Mouse (Mus musculus): Measurements from ENCODE around the gene Slc36a1. TPM values are rescaled to one million over a fixed set of nuclear protein-coding genes. Genes with fewer than 3 reads are reported as not detected.
A peak's percentile ranks its signal among the peaks of the same experiment; 100 is the strongest.

Gene Slc36a1
- polyA plus RNA-seq, 1 experiment from 2014 or later, result 4.7 TPM

DNA sequence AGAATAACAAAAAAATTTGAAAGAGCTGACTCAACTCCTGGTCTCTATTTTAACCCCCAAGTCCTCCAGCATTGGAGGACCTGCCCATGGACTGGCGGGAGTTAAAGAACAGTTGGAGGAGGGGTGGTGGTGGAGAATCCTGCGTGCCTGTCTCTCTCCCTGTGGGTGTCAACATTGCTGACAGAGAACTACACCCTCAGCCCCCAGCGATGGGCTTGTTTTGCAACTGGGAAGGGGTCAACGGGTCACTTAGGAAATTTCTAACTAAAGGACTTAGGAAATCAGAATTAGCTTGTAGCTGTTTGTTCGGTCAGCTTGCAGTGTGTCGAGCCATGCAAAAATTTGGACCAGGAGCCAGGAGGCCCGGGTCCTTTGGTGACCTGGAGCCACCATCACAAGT lies 21.0 kb upstream of the Slc36a1 start:
- Histone ChIP-seq H3K9me3 (replicated peaks) (no peaks in the 10 kb centered on the region), H3K36me3 (no peaks in the 10 kb centered on the region), H3K4me1 (no peaks in the 10 kb centered on the region), H3K27ac (replicated peaks) (no peak overlapping the region), H3K9ac (replicated peaks) (no peak overlapping the region), H3K4me2 (no peak overlapping the region), H3K4me3 (replicated peaks) (no peak overlapping the region), H3K27me3 (replicated peaks) (no peaks in the 10 kb centered on the region)
- WGBS, result 76% methylated on average over 7 of the region's 7 CpGs
- no peak for ATAC-seq (ENCODE audit: low FRiP score)

DNA sequence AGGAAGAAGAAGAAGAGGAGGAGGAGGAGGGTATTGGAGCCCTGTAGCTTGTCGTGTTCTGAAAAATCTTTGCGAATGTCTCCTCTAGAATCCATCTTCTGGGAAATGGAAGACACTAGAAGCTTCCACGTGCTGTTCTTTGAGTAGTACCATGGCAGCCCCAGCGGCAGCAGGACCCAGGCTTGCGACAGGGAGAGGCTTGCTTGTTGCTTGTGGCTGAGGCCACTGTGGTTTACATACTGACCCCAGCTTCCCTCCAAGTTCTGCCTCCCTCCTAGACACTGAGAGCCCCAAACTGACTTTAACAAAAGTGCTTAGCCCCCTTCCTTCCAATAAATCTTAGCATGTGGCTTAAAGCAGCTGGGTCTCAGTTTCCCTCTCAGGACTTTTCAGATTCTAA lies 19.9 kb upstream of the Slc36a1 start:
- Histone ChIP-seq H3K4me1 (no peaks in the 10 kb centered on the region), H3K9ac (replicated peaks) (no peak overlapping the region), H3K9me3 (replicated peaks) (no peaks in the 10 kb centered on the region), H3K27me3 (replicated peaks) (no peaks in the 10 kb centered on the region), H3K36me3 (no peaks in the 10 kb centered on the region), H3K27ac (replicated peaks) (no peak overlapping the region), H3K4me3 (replicated peaks) (no peak overlapping the region), H3K4me2 (no peak overlapping the region)
- WGBS, result 87% methylated on average over 5 of the region's 5 CpGs
- no peak for ATAC-seq (ENCODE audit: low FRiP score)

GRCm38 (mm10) chr11:55184733-55185291 lies 19.3 kb upstream of the Slc36a1 start, which contains the start of gene Slc36a2:
Slc36a2 (minus strand) TSS chr11:55185077.
- 29% methylated on average over 10 of the region's 10 CpGs for WGBS
- no peak within 1 kb of the TSS for H3K4me2 ChIP-seq
- H3K4me1 ChIP-seq, result no peaks in the 10 kb centered on the region
- H3K36me3 ChIP-seq, result no peaks in the 10 kb centered on the region
- H3K4me3 ChIP-seq (replicated peaks), result no peak within 1 kb of the TSS
- no peak within 1 kb of the TSS for H3K27ac ChIP-seq (replicated peaks)
- H3K9me3 ChIP-seq (replicated peaks), result no peaks in the 10 kb centered on the region
- no peak within 1 kb of the TSS for H3K9ac ChIP-seq (replicated peaks)
- H3K27me3 ChIP-seq (replicated peaks), result no peaks in the 10 kb centered on the region
- ATAC-seq (ENCODE audit: low FRiP score), result no peak

- Histone ChIP-seq H3K4me3 (replicated peaks) (no peak overlapping the region), H3K4me1 (no peaks in the 10 kb centered on the region), H3K9me3 (replicated peaks) (no peaks in the 10 kb centered on the region), H3K4me2 (no peak overlapping the region), H3K36me3 (no peaks in the 10 kb centered on the region), H3K27ac (replicated peaks) (no peak overlapping the region), H3K9ac (replicated peaks) (no peak overlapping the region), H3K27me3 (replicated peaks) (no peaks in the 10 kb centered on the region)
- 85% methylated on average over 4 of the region's 4 CpGs for WGBS
- no peak for ATAC-seq (ENCODE audit: low FRiP score)
Measured at GRCm38 (mm10) chr11:55187292-55187691, 16.9 kb upstream of the Slc36a1 start.

GRCm38 (mm10) chr11:55187777-55188176 lies 16.4 kb upstream of the Slc36a1 start:
- 86% methylated on average over 6 of the region's 6 CpGs for WGBS
- H3K9ac ChIP-seq (replicated peaks), result no peak overlapping the region
- H3K27ac ChIP-seq (replicated peaks), result no peak overlapping the region
- H3K27me3 ChIP-seq (replicated peaks), result no peaks in the 10 kb centered on the region
- no peak for ATAC-seq (ENCODE audit: low FRiP score)
- H3K4me2 ChIP-seq, result no peak overlapping the region
- H3K4me3 ChIP-seq (replicated peaks), result no peak overlapping the region
- H3K4me1 ChIP-seq, result no peaks in the 10 kb centered on the region
- H3K9me3 ChIP-seq (replicated peaks), result no peaks in the 10 kb centered on the region
- no peaks in the 10 kb centered on the region for H3K36me3 ChIP-seq

- Histone ChIP-seq H3K27ac (replicated peaks) (no peak overlapping the region), H3K36me3 (no peaks in the 10 kb centered on the region), H3K27me3 (replicated peaks) (no peaks in the 10 kb centered on the region), H3K4me1 (no peaks in the 10 kb centered on the region), H3K9me3 (replicated peaks) (no peaks in the 10 kb centered on the region), H3K4me2 (no peak overlapping the region), H3K4me3 (replicated peaks) (no peak overlapping the region), H3K9ac (replicated peaks) (no peak overlapping the region)
- 87% methylated on average over 3 of the region's 3 CpGs for WGBS
- no peak for ATAC-seq (ENCODE audit: low FRiP score)
Measured at GRCm38 (mm10) chr11:55190216-55190615, 13.9 kb upstream of the Slc36a1 start.

- Histone ChIP-seq H3K4me3 (replicated peaks) (no peak overlapping the region), H3K9me3 (replicated peaks) (no peaks in the 10 kb centered on the region), H3K27ac (replicated peaks) (no peak overlapping the region), H3K27me3 (replicated peaks) (no peaks in the 10 kb centered on the region), H3K36me3 (no peaks in the 10 kb centered on the region), H3K4me1 (no peaks in the 10 kb centered on the region), H3K9ac (replicated peaks) (no peak overlapping the region), H3K4me2 (no peak overlapping the region)
- 74% methylated on average over 6 of the region's 6 CpGs for WGBS
- ATAC-seq (ENCODE audit: low FRiP score), result no peak
Measured at GRCm38 (mm10) chr11:55197086-55197485, 7.1 kb upstream of the Slc36a1 start.

- no peak for ATAC-seq (ENCODE audit: low FRiP score)
- H3K9me3 ChIP-seq (replicated peaks), result no peaks in the 10 kb centered on the region
- no peaks in the 10 kb centered on the region for H3K27me3 ChIP-seq (replicated peaks)
- WGBS, result 88% methylated on average over 8 of the region's 8 CpGs
- no peaks in the 10 kb centered on the region for H3K4me1 ChIP-seq
- H3K9ac ChIP-seq (replicated peaks), result no peak overlapping the region
- H3K4me2 ChIP-seq, result no peak overlapping the region
- H3K27ac ChIP-seq (replicated peaks), result no peak overlapping the region
- no peak overlapping the region for H3K4me3 ChIP-seq (replicated peaks)
- H3K36me3 ChIP-seq, result no peaks in the 10 kb centered on the region
Measured at GRCm38 (mm10) chr11:55197740-55198510, 6.2 kb upstream of the Slc36a1 start.

DNA sequence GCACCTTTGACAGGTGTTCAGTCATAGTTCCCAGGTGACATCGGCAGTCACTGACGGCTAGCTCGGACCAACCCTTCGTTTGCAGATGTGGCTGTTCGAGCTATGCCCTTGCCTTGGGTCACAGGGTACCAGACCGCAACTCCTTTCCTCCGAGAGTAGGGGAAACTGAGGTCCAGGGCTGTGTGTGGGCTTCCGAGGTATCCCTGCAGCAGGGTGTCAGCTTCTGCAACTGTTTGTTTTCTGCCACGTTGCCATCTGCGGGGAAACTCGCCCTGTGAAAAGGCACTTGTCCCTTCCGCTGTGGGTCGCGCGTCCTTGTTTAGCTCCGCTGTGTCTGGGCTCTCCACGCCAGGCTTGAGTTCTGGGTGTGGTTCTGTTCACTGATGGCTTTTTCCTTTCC lies 452 bp downstream of the Slc36a1 start:
- no peaks in the 10 kb centered on the region for H3K27me3 ChIP-seq (replicated peaks)
- H3K4me1 ChIP-seq, result peaks cover 25% of the 10 kb centered on the region
- peak overlapping the region; percentile 74 for H3K27ac ChIP-seq (replicated peaks)
- ATAC-seq (ENCODE audit: low FRiP score), result peak; percentile 67
- no peaks in the 10 kb centered on the region for H3K36me3 ChIP-seq
- WGBS, result 4% methylated on average over 17 of the region's 17 CpGs
- H3K4me2 ChIP-seq, result peak overlapping the region; percentile 94
- H3K9ac ChIP-seq (replicated peaks), result peak overlapping the region; percentile 89
- H3K9me3 ChIP-seq (replicated peaks), result no peaks in the 10 kb centered on the region
- H3K4me3 ChIP-seq (replicated peaks), result peak overlapping the region; percentile 96

DNA sequence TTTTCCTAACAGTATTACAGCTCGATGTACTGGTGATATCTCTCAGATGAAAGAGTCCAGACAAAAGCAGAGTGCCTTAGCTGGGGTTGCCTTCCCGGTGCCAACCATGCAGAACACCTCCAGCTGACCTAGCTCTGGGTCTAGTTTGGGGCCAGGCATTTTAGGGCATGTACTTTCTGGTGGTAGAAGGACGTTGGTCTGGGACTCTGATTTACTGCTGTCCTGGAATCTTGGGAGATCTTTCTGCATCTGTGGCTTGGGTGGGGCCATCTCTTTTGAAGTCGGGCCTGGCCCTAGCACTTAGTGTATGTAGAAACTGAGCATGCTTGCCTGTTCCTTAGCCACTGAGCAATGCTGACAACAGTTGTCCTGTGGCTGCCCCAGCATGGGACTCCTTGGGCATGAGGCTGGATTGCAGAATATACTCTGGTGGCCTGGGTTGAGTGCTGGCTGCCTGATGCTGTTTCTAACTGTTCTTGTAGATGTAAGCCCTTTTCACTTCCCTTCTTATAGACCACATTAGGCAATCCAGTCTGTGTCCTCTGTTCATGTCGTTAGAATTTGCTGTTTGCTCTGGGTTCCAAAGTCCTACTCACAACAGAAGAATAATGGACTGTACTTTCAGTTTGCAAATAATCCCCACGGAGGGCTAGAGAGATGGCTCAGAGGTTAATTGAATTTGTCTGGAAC lies 4.0 kb downstream of the Slc36a1 start:
- no peak for ATAC-seq (ENCODE audit: low FRiP score)
- H3K9ac ChIP-seq (replicated peaks), result no peak overlapping the region
- H3K36me3 ChIP-seq, result no peaks in the 10 kb centered on the region
- H3K4me2 ChIP-seq, result no peak overlapping the region
- H3K4me1 ChIP-seq, result peaks cover 30% of the 10 kb centered on the region
- WGBS, result 73% methylated on average over 6 of the region's 6 CpGs
- no peak overlapping the region for H3K4me3 ChIP-seq (replicated peaks)
- no peaks in the 10 kb centered on the region for H3K9me3 ChIP-seq (replicated peaks)
- H3K27me3 ChIP-seq (replicated peaks), result no peaks in the 10 kb centered on the region
- H3K27ac ChIP-seq (replicated peaks), result no peak overlapping the region

GRCm38 (mm10) chr11:55209032-55209431 lies 4.9 kb downstream of the Slc36a1 start:
- no peak overlapping the region for H3K9ac ChIP-seq (replicated peaks)
- H3K4me1 ChIP-seq, result peaks cover 30% of the 10 kb centered on the region
- no peaks in the 10 kb centered on the region for H3K27me3 ChIP-seq (replicated peaks)
- H3K27ac ChIP-seq (replicated peaks), result no peak overlapping the region
- H3K4me2 ChIP-seq, result no peak overlapping the region
- WGBS, result 91% methylated on average over 2 of the region's 2 CpGs
- H3K36me3 ChIP-seq, result no peaks in the 10 kb centered on the region
- no peak for ATAC-seq (ENCODE audit: low FRiP score)
- no peaks in the 10 kb centered on the region for H3K9me3 ChIP-seq (replicated peaks)
- H3K4me3 ChIP-seq (replicated peaks), result no peak overlapping the region

Data from neural tube, embryonic 15.5 days (tissue).